ENCODE assay signal across 31 mouse cellular contexts in the genomic region with DNA sequence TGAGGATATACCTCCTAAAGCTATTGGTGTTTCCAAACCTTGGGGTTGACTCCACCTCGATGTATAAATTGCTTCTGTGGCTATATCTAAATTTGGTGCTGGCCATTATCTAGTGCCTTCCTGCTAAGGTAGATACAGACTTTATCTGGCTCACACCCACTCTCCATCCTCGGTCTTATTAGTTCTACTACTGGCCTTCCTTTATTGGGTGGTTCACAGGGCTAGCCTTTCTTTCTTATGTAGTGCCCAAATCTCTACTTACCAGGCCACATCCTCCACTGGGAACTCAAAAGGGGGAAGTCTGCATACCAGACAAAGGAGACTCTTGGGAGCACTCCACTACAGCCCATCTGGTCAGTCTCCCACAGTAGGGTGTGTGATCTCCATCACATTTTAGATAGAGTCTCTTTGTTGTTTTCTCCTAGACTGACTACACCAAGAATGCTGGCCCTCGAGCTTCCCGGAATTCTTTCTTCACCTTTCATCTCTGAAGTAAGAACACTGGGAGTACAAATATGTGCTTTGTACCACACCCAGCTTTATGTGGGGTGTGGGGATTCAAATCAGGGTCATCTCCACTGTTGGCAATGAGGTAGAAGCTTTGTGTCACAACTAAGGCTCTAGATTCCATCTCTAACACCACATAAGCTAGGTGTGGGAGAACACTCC. TPM values are rescaled to one million over a fixed set of nuclear protein-coding genes. Genes with fewer than 3 reads are reported as not detected.
A peak's percentile ranks its signal among the peaks of the same experiment; 100 is the strongest.
DNase-seq lines count a peak whose midpoint lies in the region; ATAC-seq and TF ChIP-seq lines count a peak whose summit lies in the region.
"Had no signal": no experiment of that assay in that cellular context is flagged by ENCODE, and none has a peak within 500 bp of the region (broad histone marks: within the 10 kb centered on the region; RNA-seq: fewer than 3 reads in every experiment).

No protein-coding gene starts in this region.

- H3K27me3 ChIP-seq in intestine, embryonic 15.5 days (replicated peaks) = no peaks in the 10 kb centered on the region
- peaks cover 18% of the 10 kb centered on the region for H3K27me3 ChIP-seq in liver, embryonic 15.5 days
- H3K27me3 ChIP-seq: embryonic facial prominence, embryonic 15.5 days; stomach, embryonic 15.5 days had no signal

- 0 out of 2 replicates have a peak overlapping the region, but pooled peaks have one; percentile 32 for H3K27ac ChIP-seq in intestine, embryonic 15.5 days
- no peak overlapping the region for H3K27ac ChIP-seq in liver, embryonic 15.5 days (replicated peaks)
- no peak overlapping the region for H3K27ac ChIP-seq in layer of hippocampus, adult 2 months
- H3K27ac ChIP-seq: embryonic facial prominence, embryonic 15.5 days; hindbrain, embryonic 10.5 days; hindbrain, postnatal 0 days; limb, embryonic 12.5 days; midbrain, embryonic 10.5 days; stomach, embryonic 15.5 days had no signal

- H3K9me3 ChIP-seq in intestine, embryonic 15.5 days = no peaks in the 10 kb centered on the region
- H3K9me3 ChIP-seq in liver, embryonic 15.5 days (replicated peaks) = no peaks in the 10 kb centered on the region
- H3K9me3 ChIP-seq: embryonic facial prominence, embryonic 15.5 days; G1E; hindbrain, embryonic 10.5 days; limb, embryonic 12.5 days; midbrain, embryonic 10.5 days; stomach, embryonic 15.5 days had no signal

- DNase-seq in heart, adult 11 months = peak; percentile 94
- no peak for DNase-seq in heart, adult 9 months (ENCODE audit: low spot score in 2 of 2)
- DNase-seq in MEL-GATA-1-ER (ENCODE audit: extremely low read depth, low read depth) = peak; percentile 50
- DNase-seq in spleen, postnatal 10 days (ENCODE audit: low spot score in 2 of 2) = no peak
- DNase-seq in layer of hippocampus, adult 2 months (ENCODE audit: low spot score in 2 of 2) = no peak
- no peak for DNase-seq in right cerebral cortex, adult 18-20 months
- DNase-seq: adrenal gland, postnatal 36 days; cerebellum, adult 11 months; gastrocnemius, postnatal 25 days; kidney, adult 18-20 months; kidney, postnatal 10 days; lung, adult 18-20 months; lung, postnatal 10 days; right cerebral cortex, postnatal 4 days; thymus, postnatal 36 days had no signal

- no peak for ATAC-seq in intestine, embryonic 15.5 days
- ATAC-seq in liver, embryonic 15.5 days (ENCODE audit: insufficient read depth) = no peak
- ATAC-seq: forebrain, embryonic 14.5 days; hindbrain, postnatal 0 days had no signal

- no peak for TF ChIP-seq CTCF in layer of hippocampus, adult 2 months (conservative IDR thresholded peaks at IDR 0.05)

- no peak overlapping the region for H3K4me2 ChIP-seq in intestine, embryonic 15.5 days (replicated peaks)
- peak overlapping the region; percentile 18 for H3K4me2 ChIP-seq in liver, embryonic 15.5 days
- H3K4me2 ChIP-seq: embryonic facial prominence, embryonic 15.5 days; limb, embryonic 12.5 days; stomach, embryonic 15.5 days had no signal

- no peaks in the 10 kb centered on the region for H3K36me3 ChIP-seq in intestine, embryonic 15.5 days
- no peaks in the 10 kb centered on the region for H3K36me3 ChIP-seq in liver, embryonic 15.5 days (replicated peaks)
- H3K36me3 ChIP-seq: embryonic facial prominence, embryonic 15.5 days; G1E; hindbrain, embryonic 10.5 days; limb, embryonic 12.5 days; midbrain, embryonic 10.5 days; stomach, embryonic 15.5 days had no signal

- no peak overlapping the region for H3K4me3 ChIP-seq in intestine, embryonic 15.5 days (replicated peaks)
- H3K4me3 ChIP-seq in liver, embryonic 15.5 days (replicated peaks) = no peak overlapping the region
- no peak overlapping the region for H3K4me3 ChIP-seq in layer of hippocampus, adult 2 months
- H3K4me3 ChIP-seq: embryonic facial prominence, embryonic 15.5 days; hindbrain, embryonic 10.5 days; limb, embryonic 12.5 days; midbrain, embryonic 10.5 days; stomach, embryonic 15.5 days had no signal

- no peak overlapping the region for H3K9ac ChIP-seq in intestine, embryonic 15.5 days
- no peak overlapping the region for H3K9ac ChIP-seq in liver, embryonic 15.5 days
- H3K9ac ChIP-seq: embryonic facial prominence, embryonic 15.5 days; limb, embryonic 12.5 days; stomach, embryonic 15.5 days had no signal

- WGBS in intestine, embryonic 15.5 days = 56% methylated on average over 4 of the region's 4 CpGs
- WGBS in liver, embryonic 15.5 days (ENCODE audit: insufficient replicate concordance) = 43% methylated on average over 4 of the region's 4 CpGs

- peaks cover 23% of the 10 kb centered on the region for H3K4me1 ChIP-seq in intestine, embryonic 15.5 days (replicated peaks)
- peaks cover 72% of the 10 kb centered on the region for H3K4me1 ChIP-seq in liver, embryonic 15.5 days (replicated peaks)

RNA-seq across cellular contexts. Expression of gene Rab11fip5, which starts 2.8 kb away (rescaled TPM):
- 12.0 and 14.7 TPM in 2 replicates for polyA plus RNA-seq in intestine, embryonic 15.5 days (2015; fragmentation: Nextera tagmentation; extraction: Ambion mirVana)
- polyA plus RNA-seq in liver, embryonic 15.5 days (2015; fragmentation: Nextera tagmentation; extraction: Ambion mirVana) = 0.86 and 1.3 TPM in 2 replicates
- total RNA-seq in layer of hippocampus, adult 2 months (2021) = 10 to 100 TPM; 55.1 to 58.2 TPM
- polyA plus RNA-seq: G1E had no signal

RNA-seq across cellular contexts. Expression of gene Sfxn5, which starts 44.0 kb away (rescaled TPM):
- 6.7 and 7.7 TPM in 2 replicates for polyA plus RNA-seq in intestine, embryonic 15.5 days (2015; fragmentation: Nextera tagmentation; extraction: Ambion mirVana)
- polyA plus RNA-seq in liver, embryonic 15.5 days (2015; fragmentation: Nextera tagmentation; extraction: Ambion mirVana) = 1.6 and 1.9 TPM in 2 replicates
- total RNA-seq in layer of hippocampus, adult 2 months (2021) = 100 to 1,000 TPM; 167 to 175 TPM

RNA-seq across cellular contexts. Expression of gene Noto, which starts 46.5 kb away (rescaled TPM):
- polyA plus RNA-seq in intestine, embryonic 15.5 days (2015; fragmentation: Nextera tagmentation; extraction: Ambion mirVana) = not detected in 2 replicates
- polyA plus RNA-seq in liver, embryonic 15.5 days (2015; fragmentation: Nextera tagmentation; extraction: Ambion mirVana) = not detected in 2 replicates
- not detected for total RNA-seq in layer of hippocampus, adult 2 months (2021)
- total RNA-seq: adrenal gland, postnatal 36 days; gastrocnemius, postnatal 25 days; heart, adult 8-10 months; hindbrain, postnatal 0 days; layer of hippocampus, postnatal 14 days; midbrain, postnatal 0 days had no signal
- polyA plus RNA-seq: embryonic facial prominence, embryonic 15.5 days; forebrain, embryonic 14.5 days; frontal cortex, adult 2 months; G1E; heart, embryonic 16.5 days; hindbrain, embryonic 10.5 days; hindbrain, postnatal 0 days; limb, embryonic 12.5 days; midbrain, embryonic 10.5 days; midbrain, postnatal 0 days; neural tube, embryonic 14.5 days; stomach, embryonic 15.5 days had no signal

RNA-seq across cellular contexts. Expression of gene Smyd5, which starts 54.6 kb away (rescaled TPM):
- polyA plus RNA-seq in intestine, embryonic 15.5 days (2015; fragmentation: Nextera tagmentation; extraction: Ambion mirVana) = 49.8 and 52.8 TPM in 2 replicates
- 20.1 and 21.4 TPM in 2 replicates for polyA plus RNA-seq in liver, embryonic 15.5 days (2015; fragmentation: Nextera tagmentation; extraction: Ambion mirVana)
- 10 to 100 TPM; 45.4 to 46.0 TPM for total RNA-seq in layer of hippocampus, adult 2 months (2021)

Comparison
In these comparisons a context has a peak if more than half of its experiments do, and no peak if none do; other contexts are left out.
1. DNase-seq: peak in heart, adult 11 months (single experiment) and MEL-GATA-1-ER (single experiment); none in heart, adult 9 months (0 of 2), spleen, postnatal 10 days (0 of 2), layer of hippocampus, adult 2 months (0 of 2) and right cerebral cortex, adult 18-20 months (single experiment).